Mouse (Mus musculus): ENCODE measurements around the gene Gm45713.
"Not testable (repeated sequence)": the region's sequence is repeated elsewhere in the genome, so short reads cannot be mapped to it uniquely, and the experiment has no call there.

Gene Gm45713

DNA sequence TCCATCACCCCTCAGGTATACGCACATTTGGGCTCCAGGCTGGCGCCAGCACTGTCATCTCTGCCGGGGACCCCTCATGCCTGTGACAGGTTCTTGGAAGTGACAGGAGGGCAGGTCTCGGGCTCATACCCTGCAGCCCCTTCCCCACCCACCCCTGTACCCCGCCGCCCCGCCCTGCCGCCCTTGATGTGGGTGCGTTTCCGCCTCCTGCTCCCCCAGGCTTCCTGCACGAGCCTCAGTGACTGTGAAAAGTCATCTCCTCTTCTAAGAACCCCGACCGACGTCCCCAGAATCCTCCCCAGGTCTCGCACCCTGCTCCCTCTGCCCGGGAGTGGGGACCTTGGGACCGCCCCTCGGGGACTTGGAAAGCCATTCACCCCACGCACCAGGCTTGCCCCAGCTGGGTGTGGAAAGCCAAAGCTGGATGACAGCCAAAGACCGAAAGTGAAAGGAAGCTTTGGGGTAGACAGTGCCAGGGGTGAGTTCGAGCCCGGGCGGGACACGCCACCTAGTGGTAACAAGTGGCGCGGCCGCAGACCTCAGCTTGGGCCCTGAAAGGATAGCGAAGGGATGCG lies at the start of gene Gm45713, which contains the start of gene Flt3l:
Gene Gm45713 (minus strand): TSS at position 239 of the 575 bp plus-strand sequence.
Gene Flt3l (minus strand): TSS at position 440 of the 575 bp plus-strand sequence.
- peak; percentile 93 for DNase-seq

DNA sequence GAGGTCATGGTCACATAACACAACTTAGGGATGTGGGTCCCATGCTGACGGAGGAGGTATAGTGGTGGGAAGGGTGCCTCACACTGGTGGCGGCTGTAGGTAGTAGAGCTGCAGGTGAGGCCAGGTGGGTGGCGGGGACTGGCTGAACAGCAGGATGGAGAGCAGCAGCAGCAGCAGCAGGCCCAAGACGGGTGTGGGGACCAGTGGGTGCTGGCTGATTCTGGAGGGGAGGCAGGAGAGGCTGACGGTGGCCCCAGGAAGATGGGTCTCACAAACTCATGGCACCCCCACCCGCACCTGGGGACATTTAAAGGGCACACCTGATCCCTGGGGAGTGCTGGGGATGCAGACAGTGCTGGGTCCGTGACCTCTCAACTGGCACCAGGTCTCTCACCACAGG lies 47.6 kb upstream of the Gm45713 start:
- DNase-seq, result no peak

DNA sequence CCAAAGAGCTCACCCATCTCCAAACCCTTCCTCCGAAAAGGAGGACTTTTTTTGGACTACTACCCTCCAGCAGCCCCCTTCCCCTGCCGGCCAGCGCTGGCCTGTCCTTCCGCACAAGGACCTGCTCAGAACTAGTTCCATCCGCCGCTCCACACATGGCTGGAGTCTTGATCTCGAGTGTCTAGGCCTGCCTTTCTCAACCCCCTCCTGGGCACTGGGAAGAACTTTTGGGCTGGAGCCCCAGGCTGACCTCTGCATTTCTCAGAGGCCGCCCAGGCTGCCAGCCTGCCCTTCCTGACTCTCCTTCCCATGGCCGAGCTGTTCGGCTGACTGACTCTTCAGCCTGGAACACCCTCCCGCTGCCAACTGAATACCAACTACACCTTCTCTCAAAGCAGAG lies 46.6 kb upstream of the Gm45713 start:
- no peak for DNase-seq

DNA sequence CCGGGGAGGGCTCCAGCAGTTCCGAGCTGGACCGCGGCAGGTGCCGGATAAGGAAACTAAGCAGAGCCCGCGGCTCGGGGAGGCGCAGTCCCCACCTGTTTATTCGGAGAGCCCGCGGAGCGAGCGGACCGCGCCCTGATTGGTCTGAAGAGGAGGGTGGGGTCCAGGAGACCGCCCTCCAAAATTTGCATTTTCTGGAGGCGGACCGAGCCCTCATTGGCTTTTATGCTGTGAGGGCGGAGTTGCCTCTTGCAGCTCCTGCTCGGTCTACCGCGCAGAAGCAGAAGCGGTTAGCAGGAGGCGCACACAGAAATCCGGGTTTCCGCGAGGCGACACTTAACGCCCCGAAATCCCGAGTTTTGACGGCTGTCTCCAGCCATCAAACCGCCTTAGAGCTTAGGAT lies 46.2 kb upstream of the Gm45713 start:
- peak; percentile 85 for DNase-seq

DNA sequence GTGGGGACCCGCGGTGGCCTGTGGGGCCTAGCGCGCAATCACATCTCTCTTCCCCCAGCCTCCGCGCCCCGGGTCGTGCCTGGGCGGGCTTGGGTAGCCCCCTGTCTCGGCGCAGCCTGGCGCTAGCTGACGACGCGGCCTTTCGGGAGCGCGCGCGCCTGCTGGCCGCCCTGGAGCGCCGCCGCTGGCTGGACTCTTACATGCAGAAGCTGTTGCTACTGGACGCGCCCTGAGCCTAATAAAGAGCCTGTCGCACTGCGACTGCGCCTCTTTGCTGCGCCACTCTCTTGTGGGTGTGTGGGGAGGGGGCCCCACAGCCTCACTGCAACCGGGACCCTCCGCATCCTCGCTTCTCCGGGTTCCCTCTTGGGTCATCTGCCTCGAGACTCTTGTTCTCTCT lies 45.5 kb upstream of the Gm45713 start:
- no peak for DNase-seq

DNA sequence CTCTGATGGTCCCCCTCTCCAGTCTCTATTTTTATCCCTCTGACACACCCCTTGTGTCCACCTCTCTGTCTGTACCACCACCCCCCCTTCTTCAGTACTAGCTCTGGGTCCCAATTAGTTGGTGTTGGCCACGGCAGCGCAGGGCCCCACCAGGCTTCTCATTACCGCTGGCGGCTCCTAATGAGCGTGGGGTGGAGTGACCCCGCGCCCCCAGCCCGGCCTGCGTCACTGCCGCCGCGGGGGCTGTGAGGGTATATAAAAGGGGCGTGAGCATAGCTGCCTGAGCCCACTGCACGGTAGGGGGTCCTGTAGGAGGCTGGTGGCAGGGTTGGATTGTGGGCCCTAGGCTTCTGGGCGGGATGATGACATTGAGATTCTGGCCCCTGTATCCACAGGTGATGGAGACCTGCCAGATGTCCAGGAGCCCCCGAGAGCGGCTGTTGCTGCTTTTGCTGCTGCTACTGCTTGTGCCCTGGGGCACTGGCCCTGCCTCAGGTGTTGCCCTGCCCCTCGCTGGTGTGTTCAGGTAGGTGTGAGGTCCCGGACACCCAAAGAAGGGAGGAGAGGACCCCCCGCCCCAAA lies 45.0 kb upstream of the Gm45713 start, which contains the start of gene Pth2:
Gene Pth2 (plus strand): TSS at position 100 of the 582 bp plus-strand sequence.
- DNase-seq, result no peak

DNA sequence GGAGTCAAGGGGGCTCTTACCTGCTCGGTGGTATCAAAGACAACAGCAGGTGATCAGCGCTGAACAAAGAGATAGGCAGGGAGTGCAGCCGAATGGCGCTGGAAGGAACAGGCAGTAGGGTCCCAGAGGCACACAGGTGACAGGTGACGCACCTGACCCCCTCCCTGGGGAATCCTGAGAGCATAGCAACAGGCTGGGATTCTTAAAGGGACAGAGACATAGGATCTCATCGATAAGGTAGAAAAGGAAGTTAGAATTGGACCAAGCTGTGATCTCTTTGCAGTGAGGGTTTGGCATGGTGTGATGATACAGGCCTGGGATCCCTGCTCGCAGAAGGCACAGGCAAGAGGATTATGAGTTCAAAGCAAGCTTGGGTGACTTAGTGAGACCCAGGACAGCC lies 43.4 kb upstream of the Gm45713 start, which contains the start of gene Gfy:
Gene Gfy (minus strand): TSS at position 101 of the 400 bp plus-strand sequence.
- no peak for DNase-seq

DNA sequence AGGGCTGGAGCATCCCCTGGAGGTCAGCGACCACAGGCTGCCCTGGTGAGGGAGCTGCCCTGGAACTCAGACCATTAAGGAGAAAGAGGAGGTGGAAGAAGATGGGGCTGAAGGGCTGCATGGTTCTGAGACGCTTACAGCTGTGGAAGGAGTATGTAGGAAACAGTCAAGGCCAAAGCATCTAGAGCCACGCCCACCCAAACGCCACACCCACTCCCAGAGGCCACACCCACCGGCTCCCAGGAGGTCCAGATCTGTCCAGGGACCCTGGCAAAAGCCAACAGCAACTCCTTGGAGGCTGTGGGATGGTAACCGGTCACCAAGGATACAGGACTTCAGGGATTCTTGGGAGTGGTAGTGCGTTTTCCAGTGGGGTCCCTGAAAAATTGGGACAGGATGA lies 42.5 kb upstream of the Gm45713 start:
- no peak for DNase-seq

DNA sequence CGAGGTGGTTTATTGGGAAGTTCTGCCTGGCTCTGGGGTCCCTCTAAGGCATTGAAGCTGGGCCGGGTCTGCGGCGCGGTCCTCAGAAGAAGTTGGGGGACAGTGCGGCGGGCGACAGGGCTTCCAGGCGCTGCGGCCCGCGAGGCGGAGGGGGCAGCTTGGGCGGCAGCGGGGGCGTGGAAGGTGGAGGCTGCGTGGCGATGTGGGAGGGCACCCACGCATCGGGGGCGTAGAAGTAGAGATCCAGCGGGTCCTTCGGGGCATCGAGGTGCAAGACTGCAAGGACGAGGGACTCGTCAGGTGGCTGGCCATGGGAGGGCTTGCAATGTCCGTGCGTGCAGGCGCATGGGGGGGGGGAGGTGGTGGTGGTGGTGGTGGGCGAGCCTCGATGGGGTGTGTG lies 40.3 kb upstream of the Gm45713 start:
- no peak for DNase-seq

DNA sequence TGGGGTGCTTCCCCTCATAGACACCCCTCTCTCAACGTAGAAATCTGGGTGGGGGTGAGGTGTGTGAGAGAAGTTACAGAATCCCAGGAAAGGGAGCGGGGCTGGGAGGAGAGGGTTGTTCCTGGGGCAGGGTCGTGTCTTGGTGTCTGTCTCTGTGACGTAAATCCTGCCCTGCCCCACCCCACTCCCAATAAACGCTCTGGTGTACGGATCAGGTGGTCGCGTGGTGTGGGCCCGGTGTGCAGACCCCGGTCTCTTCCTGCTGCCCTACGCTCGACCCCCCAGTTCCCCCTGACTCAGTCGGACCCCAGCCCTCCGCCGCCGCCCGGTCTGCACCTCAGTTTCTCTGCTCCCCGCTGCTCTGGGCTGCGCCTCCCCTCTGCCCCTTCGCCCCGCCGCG lies 39.9 kb upstream of the Gm45713 start:
- DNase-seq, result no peak

DNA sequence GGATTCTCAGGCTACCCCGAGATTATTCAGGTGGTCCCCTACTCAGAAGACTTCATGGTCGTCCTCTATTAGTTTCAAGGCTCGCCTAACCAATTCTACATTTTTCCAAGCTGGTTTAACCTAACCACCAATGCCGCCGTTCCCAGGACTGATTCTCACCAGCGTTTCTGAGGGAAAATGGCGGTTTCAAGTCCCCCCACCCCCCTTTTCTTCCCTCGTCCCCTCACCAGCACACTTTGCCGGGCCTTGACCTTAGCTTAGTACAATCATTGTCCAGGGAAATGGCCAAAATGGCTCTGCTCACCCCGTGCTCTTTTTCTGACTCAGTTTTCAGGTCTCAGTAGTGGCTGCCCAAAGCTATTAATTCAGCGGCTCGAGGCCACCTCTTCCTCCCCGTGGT lies 39.4 kb upstream of the Gm45713 start:
- DNase-seq, result no peak

DNA sequence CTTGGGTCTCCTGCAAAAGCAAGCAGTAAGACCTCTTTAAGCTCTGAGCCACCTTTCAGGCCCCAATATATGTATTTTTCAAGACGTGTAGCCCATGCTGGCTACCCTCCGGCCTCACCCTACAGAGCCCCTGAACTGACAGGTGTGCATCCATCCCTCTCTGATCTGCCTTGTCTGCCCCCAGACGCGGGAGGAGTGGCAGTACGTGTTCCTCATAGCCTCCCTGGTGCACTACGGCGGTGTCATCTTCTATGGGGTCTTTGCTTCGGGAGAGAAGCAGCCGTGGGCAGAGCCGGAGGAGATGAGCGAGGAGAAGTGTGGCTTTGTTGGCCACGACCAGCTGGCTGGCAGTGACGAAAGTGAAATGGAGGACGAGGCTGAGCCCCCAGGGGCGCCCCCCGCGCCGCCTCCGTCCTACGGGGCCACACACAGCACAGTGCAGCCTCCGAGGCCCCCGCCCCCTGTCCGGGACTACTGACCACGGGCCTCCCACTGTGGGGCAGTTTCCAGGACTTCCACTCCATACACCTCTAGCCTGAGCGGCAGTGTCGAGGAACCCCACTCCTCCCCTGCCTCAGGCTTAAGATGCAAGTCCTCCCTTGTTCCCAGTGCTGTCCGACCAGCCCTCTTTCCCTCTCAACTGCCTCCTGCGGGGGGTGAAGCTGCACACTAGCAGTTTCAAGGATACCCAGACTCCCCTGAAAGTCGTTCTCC lies 38.7 kb upstream of the Gm45713 start:
- DNase-seq, result no peak

DNA sequence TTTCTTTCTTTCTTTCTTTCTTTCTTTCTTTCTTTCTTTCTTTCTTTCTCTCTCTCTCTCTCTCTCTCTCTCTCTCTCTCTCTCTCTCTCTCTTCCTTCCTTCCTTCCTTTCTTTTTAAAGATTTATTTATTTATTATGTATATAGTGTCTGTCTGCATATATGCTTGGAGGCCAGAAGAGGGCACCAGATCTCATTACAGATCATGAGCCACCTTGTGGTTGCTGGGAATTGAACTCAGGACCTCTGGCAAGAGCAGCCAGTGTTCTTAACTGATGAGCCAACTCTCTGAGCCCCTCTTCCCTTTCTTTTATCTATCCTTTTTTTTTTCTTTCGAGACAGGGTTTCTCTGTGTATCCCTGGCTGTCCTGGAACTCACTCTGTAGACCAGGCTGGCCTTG lies 37.7 kb upstream of the Gm45713 start:
- not testable (repeated sequence) for DNase-seq

DNA sequence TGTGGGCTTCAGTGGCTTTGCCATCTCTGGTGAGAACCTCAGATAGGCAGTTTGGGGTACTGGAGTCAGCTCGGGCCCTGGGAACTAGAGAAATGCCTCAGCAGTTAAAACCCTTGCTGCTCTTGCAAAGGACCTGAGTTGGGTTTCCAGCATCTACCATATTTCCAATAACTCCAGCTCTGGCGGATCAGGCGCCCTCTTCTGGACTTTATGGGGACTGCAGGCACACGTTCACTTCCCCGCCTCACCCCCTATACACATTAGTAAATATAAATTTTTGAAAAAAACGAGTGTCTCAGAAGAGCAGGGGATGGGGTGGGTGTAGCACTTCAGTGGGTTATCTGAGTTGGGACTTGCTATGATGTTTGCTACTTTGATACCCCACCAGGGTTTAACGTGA lies 36.9 kb upstream of the Gm45713 start:
- no peak for DNase-seq

DNA sequence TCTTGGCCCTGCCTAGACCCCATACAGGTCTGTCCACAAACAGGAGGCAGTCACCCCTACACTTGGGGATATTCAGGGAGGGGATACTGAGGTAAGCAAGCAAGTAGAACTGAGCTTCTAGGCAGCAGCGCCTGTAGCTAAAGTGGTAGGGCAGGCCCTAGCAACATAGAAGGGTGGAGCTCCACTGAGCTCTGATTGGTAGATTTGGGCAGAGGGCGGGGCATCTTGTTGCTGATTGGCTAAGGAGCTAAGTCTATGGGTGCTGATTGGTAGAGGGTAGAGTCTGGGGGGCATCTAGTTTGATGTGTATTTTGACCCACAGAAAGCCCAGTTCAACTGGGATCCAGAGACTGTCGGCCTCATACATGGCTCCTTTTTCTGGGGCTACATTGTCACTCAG lies 33.5 kb upstream of the Gm45713 start:
- peak; percentile 64 for DNase-seq

DNA sequence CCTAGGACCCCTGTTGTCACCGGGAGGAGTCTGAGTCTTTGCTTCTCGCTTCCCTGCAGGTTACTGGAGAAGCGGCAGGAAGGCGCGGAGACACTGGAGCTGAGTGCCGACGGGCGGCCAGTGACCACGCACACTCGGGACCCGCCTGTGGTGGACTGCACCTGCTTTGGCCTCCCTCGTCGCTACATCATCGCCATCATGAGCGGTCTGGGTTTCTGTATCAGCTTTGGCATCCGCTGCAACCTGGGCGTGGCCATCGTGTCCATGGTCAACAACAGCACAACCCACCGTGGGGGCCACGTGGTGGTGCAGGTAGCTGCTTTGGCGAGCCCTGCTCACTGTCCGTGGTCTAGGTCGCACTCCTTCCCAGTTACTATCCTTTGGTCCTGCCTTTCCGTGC lies 32.6 kb upstream of the Gm45713 start:
- DNase-seq, result peak; percentile 65

DNA sequence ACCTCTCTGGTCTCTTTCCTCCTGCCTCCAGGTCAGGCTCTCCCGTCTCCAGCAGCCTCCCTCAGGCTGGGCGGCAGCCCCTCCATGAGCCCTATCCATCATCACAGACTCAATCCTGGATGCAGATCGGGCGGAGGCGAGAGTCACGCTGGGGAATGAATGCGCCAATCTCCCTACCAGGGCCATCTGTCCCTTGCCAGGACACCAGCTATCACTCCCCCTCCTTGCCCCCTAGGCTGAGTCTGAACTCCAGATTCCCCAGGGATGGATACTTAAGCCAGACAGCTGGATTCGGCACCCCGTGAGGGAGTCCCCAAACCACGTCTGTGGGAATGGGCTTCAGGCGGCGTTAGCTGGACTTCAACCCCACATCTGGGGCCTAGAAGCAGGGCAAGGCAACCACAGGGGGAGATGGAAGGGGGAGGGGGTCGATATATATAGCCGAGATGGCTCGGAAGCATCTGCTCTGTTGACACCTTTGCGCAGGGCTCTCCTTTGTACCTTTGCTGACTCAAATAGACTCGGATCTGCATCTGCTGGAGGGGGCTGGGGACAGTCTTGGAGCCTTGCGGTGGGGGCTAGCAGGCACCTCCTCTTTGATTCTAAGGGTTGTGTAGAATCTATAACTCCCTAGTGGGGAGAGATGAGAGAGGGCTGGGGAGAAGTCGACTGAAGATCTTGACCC lies 31.9 kb upstream of the Gm45713 start:
- peak; percentile 80 for DNase-seq

DNA sequence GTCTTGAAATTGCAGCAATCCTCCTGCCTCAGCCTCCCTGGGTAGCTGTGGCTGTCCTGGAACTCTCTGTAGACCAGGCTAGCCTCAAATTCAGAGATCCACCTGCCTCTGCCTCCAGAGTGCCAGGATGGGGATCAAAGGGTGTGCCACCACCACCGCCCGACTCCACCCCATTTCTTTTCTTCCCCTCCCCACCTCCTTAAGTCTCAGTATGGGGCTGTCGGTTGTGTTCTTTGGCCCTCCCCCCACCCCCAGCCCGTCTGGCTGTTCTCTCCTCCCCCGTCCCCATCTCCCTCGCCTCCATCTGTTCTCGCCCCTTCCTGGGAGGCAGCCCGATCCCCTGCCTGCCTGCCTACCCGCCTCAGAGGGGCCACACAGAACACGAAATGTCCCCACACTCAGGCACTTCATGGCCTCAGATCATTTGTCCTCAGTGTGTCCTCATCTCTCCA lies 30.9 kb upstream of the Gm45713 start:
- peak; percentile 66 for DNase-seq

DNA sequence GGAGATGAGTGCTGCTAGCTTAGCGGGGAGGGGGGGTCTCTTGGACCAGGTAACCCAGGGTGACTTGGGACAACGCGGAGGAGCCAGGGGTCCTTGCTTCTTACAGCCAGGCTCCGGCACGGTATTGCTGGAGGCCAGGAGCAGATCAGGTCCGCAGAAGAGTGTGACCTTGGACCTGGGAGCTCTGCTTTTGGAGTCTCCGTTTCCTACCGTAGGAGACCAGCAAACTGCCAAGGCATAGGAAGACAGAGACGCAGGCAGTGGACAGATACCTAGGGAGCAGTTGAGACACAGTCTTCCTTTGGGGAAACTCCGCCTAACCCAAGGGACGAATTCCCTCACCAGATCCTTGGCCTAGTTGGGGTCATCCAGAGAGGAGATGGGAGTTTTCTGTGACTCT lies 29.7 kb upstream of the Gm45713 start:
- DNase-seq, result no peak

DNA sequence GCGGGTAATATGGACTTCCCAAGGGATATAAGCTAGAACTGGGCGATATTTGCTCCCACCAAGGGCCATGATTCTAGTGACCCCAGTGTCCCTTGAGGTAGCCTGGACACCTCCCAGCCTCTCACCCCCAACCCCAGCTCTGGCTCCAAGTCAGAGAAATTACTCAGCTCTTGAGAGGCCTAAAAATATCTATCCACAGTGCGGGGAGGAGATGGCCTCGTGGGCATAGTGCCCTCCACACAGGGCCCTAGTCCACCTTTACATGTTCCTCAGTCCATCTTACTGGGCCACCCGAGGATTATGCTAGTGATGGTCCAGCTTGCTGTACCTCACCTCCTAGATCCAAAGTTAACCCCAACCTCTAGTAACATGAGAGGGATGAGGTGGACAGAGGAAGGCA lies 28.8 kb upstream of the Gm45713 start:
- DNase-seq, result peak; percentile 67

DNA sequence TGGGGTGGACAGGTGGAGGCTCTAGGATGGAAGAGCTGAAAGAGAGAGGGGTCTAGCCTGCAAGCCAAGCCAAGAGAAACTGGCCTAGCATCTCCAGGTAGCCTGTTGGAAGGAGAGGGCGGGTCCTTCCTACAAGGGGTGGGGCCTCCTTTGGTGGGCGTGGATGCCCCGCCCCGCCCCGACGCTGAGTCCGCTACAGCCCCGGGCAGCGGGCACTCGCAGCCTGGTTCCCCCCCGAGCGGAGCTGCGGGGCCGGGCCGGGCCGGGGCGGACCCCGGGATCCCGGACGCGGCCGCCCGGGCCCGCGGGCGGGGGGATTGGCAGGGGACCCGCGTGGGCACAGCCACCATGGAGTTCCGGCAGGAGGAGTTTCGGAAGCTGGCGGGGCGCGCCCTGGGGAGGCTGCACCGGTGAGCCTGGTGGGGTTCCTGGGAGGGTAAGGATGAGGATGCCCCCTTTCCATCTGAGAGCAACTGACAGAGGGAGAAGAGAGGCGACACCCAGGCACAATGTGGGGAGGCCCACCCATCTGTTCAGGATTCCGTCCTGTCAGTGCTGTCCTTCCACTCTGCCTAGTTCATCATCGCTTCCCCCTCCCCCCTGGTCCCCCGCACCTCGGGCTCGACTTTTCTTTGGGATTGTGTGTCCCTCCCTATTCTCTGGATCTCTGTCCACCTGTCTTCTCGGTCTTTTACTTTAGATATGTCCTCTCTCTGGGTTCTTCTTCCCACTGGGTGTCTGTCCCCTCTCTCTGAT lies 27.9 kb upstream of the Gm45713 start, which contains the start of gene Slc17a7:
Gene Slc17a7 (plus strand): TSS at position 215 of the 756 bp plus-strand sequence.
- peak; percentile 81 for DNase-seq

DNA sequence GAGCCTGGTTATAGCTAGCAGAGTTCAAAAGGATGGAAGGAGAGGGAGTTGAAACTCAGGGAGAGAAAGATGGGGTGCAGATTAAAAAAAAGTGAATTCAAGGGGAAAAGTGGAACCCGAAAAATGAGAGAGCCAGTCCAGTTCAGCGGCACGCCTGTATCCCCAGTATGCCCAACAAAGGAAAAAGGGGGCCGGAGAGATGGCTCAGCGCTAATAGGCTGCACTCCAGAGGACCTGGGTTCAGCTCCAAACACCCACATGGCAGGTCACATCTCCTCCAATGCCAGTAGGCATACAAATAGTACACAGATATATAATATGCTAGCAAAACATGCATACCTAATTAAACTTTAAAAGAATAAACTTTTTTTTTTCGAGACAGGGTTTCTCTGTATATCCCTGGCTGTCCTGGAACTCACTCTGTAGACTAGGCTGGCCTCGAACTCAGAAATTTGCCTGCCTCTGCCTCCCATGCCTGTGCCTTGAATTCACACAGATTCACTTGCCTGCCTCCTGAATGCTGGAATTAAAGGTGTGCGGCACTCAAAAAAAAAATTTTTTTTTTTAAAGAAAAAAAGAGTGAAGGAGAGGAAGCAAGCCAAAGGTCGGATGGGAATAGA lies 27.1 kb upstream of the Gm45713 start:
- no peak for DNase-seq
